Mouse (Mus musculus) T-helper 2 cell (primary cell): ENCODE data around the gene Nfkbib.

ENCODE experiments used
- in situ Hi-C: fragments of 300-600 bp; cut with MboI, MseI; formaldehyde crosslinking; loops from one replicate; pipeline ENCODE4 v1.15.1; 2025; ENCODE audit warnings: high pct_unique_total_duplicates

The Nfkbib gene

GRCm38 (mm10) chr7:28719650-28720049 is 47.7 kb downstream of the Nfkbib start:
- in situ Hi-C loops: loop anchor here (10.0 kb wide), 1 partner anchor 115 kb away; no protein-coding TSS in a partner anchor

GRCm38 (mm10) chr7:28719159-28719558 is 48.2 kb downstream of the Nfkbib start:
- in situ Hi-C loops: no loop called here

GRCm38 (mm10) chr7:28717726-28718125 is 49.6 kb downstream of the Nfkbib start:
- in situ Hi-C loops: no loop called here

GRCm38 (mm10) chr7:28716590-28717281 is 50.6 kb downstream of the Nfkbib start, which contains the start of gene Fbxo17:
Fbxo17 (plus strand) TSS chr7:28716804.
- in situ Hi-C loops: no loop called here

GRCm38 (mm10) chr7:28715598-28715997 is 51.7 kb downstream of the Nfkbib start:
- in situ Hi-C loops: no loop called here

GRCm38 (mm10) chr7:28714667-28715066 is 52.6 kb downstream of the Nfkbib start:
- in situ Hi-C loops: no loop called here

- in situ Hi-C loops: no loop called here
These were observed 56.4 kb downstream of the Nfkbib start for GRCm38 (mm10) chr7:28710962-28711361.

- in situ Hi-C loops: no loop called here
These were observed 57.9 kb downstream of the Nfkbib start for GRCm38 (mm10) chr7:28709454-28709853.
